Mouse (Mus musculus): ENCODE results near the gene Map2k2. TPM values are rescaled to one million over a fixed set of nuclear protein-coding genes. Genes with fewer than 3 reads are reported as not detected.

Map2k2 gene
- total and polyA plus RNA-seq, 3 experiments = 67.2 to 127 (median 120) TPM

DNA sequence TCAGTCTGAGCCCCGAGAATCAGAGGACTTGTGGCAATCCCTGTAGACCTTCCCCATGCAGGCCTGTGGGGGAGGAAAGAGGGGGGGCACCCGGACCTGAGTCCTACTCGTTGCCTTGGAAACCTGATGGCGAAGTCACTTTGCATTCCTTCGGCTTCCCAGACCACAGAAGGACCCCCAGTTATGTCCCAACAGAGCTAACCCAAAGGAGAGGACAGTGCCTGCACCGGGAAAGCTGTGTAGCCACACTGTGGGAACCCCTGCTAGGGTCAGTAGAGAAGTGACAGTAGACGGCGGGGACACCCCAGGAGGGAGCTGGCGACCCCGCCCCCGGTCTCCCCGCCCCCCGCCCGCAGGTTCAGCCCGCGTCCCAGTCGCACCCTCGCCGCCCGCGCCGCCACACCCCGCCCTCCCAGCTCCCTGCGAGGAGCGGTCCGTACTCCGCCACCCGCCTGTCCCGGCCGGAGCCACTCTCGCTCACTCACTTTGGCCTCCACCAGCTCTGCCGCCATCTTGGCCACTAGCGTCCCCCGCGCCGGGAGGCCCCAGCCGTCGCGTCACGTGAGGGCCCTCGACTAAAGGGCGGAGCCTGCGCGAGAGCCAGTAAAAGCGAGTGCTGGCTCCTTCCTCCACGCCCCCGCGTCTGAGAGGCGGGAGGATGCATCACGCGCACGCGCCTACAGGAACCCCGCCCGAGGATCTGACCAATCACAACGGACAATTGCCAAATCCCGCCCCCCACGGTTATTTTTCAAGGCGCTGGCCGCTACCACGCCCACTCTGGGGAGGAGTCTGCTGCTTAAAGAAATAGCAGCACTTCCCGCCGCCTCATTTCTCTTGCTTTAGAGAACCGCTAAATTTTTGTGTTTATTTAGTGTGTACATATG is 61.7 kb downstream of the Map2k2 start, which contains the start of gene Pias4 (continued):
- TF ChIP-seq MAZ (IDR thresholded peaks at IDR 0.05; ENCODE audit: low read depth, low read length) = peak; percentile 86
- TF ChIP-seq CTCF (conservative IDR thresholded peaks at IDR 0.05 in 1 of 2, IDR thresholded peaks at IDR 0.05 in 1 of 2; ENCODE audit: low read depth in 2 of 2, low read length in 2 of 2) = no peak
- peak; percentile 81 for TF ChIP-seq POLR2A (IDR thresholded peaks at IDR 0.05; ENCODE audit: low read depth, low read length)
- TF ChIP-seq ZMIZ1 (IDR thresholded peaks at IDR 0.05; ENCODE audit: low read depth, low read length) = peak; percentile 67; the same call in 1 of the 2 replicates
- no peak for TF ChIP-seq CHD2 (IDR thresholded peaks at IDR 0.05; ENCODE audit: low read length)
- TF ChIP-seq HCFC1 (IDR thresholded peaks at IDR 0.05; ENCODE audit: low read depth, low read length) = peak; percentile 72

DNA sequence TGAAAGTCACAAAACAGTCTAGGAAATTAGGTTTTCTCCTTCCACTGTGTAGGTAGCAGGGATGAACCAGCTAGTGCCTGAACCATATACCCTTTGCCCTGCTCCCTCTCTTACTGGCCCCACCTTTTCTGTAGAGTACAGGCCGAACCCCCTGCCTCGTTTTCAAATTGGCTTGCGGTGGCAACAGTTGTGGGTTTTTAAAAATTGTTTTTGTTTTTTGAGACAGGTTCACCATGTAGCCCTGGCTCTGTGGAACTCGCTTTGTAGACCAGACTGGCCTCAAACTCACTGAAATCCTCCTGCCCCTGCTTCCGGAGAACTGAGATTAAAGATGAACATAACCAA is 62.3 kb downstream of the Map2k2 start:
- Histone ChIP-seq H3K4me2 (ENCODE audit: insufficient read depth, low read depth, poor library complexity, severe bottlenecking) (peak overlapping the region; percentile 84), H3K79me2 (replicated peaks; ENCODE audit: control insufficient read depth, extremely low read depth, insufficient read depth, poor library complexity, severe bottlenecking) (peaks cover 33% of the 10 kb centered on the region), H3K9ac (ENCODE audit: insufficient read depth, low read depth) (peak overlapping the region; percentile 55), H3K27ac (ENCODE audit: insufficient read depth, low read depth) (peak overlapping the region; percentile 61; the same call in 1 of the 2 replicates), H3K9me3 (replicated peaks; ENCODE audit: low read length) (no peaks in the 10 kb centered on the region), H3K36me3 (replicated peaks in 1 of 2; ENCODE audit: control insufficient read depth in 1 of 2, insufficient read depth in 1 of 2, low read length in 1 of 2) (peaks cover 7 to 28% of the 10 kb centered on the region in 2 experiments), H3K27me3 (replicated peaks) (no peaks in the 10 kb centered on the region), H3K4me3 (replicated peaks in 1 of 3; ENCODE audit: low read depth in 2 of 3, low read length in 2 of 3, poor library complexity in 1 of 3) (peak overlapping the region; percentile 65 to 86 (median 80)), H3K4me1 (ENCODE audit: control insufficient read depth in 1 of 2, insufficient read depth in 2 of 2) (peaks cover 16 to 47% of the 10 kb centered on the region in 2 experiments)
- dilution Hi-C loops (cut with MboI; ENCODE audit: extremely low pct_ligation_motif_present, extremely low pct_unique_long_range_greater_than_20kb, low sequenced_read_pairs) (no loop called here), in situ Hi-C loops (cut with MboI; ENCODE audit: low pct_ligation_motif_present, low pct_unique_long_range_greater_than_20kb, low sequenced_read_pairs) (loop anchor here (10.0 kb wide), 1 partner anchor 243 kb away; no protein-coding TSS in a partner anchor)
- TF ChIP-seq IRF4 (IDR thresholded peaks at IDR 0.05; ENCODE audit: low read depth, low read length) = no peak
- no peak for TF ChIP-seq MAZ (IDR thresholded peaks at IDR 0.05; ENCODE audit: low read depth, low read length)
- no peak for TF ChIP-seq TCF12 (IDR thresholded peaks at IDR 0.05; ENCODE audit: low read depth, low read length)
- no peak for TF ChIP-seq PAX5 (IDR thresholded peaks at IDR 0.05; ENCODE audit: low read length)
- TF ChIP-seq USF1 (IDR thresholded peaks at IDR 0.05; ENCODE audit: low read depth, low read length) = no peak
- TF ChIP-seq CTCF (conservative IDR thresholded peaks at IDR 0.05 in 1 of 2, IDR thresholded peaks at IDR 0.05 in 1 of 2; ENCODE audit: low read depth in 2 of 2, low read length in 2 of 2) = no peak
- DNase-seq (ENCODE audit: extremely low read depth) = no peak

DNA sequence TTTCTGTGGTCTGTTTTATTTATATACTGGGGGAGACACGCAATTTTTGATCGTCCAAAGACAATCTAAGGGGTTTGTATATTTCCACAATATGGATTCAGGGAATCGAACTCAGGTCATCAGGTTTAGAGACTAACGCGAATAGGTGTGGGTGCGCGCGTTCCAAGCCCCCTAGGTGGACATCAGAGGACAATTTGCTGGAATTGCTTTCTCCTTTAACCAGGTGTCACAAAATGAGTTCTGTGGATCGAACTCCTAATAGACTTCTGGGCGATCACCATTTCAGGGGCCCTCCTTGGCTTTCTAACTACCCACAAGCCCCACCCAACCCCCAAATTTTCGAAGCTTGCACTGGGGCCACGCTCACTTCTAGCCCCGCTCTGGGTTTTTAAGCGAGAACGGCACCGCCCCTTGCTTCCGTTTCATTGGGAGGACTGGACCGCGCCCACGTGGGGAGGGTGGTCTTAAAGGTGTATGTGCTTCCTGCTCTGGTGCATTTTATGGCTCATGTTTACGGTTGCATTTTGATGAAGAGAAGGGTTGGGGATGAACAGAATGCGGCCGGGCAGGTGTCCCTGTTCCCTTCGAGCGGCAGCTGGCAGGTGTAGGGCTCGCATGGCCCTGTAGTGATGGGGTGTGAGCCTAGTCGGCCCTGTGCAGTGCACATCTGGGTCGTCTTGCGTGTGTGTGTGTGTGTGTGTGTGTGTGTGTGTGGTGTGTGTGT is 63.0 kb downstream of the Map2k2 start:
- peak overlapping the region; percentile 84 for H3K4me2 ChIP-seq (ENCODE audit: insufficient read depth, low read depth, poor library complexity, severe bottlenecking)
- H3K27ac ChIP-seq (ENCODE audit: insufficient read depth, low read depth) = peak overlapping the region; percentile 88
- H3K9ac ChIP-seq (ENCODE audit: insufficient read depth, low read depth) = peak overlapping the region; percentile 55
- in situ Hi-C loops (cut with MboI; ENCODE audit: low pct_ligation_motif_present, low pct_unique_long_range_greater_than_20kb, low sequenced_read_pairs) (loop anchor here (10.0 kb wide), 1 partner anchor 244 kb away; no protein-coding TSS in a partner anchor), dilution Hi-C loops (cut with MboI; ENCODE audit: extremely low pct_ligation_motif_present, extremely low pct_unique_long_range_greater_than_20kb, low sequenced_read_pairs) (no loop called here)
- H3K4me1 ChIP-seq (ENCODE audit: control insufficient read depth in 1 of 2, insufficient read depth in 2 of 2) = peaks cover 16 to 41% of the 10 kb centered on the region in 2 experiments
- peaks cover 4 to 23% of the 10 kb centered on the region in 2 experiments for H3K36me3 ChIP-seq (replicated peaks in 1 of 2; ENCODE audit: control insufficient read depth in 1 of 2, insufficient read depth in 1 of 2, low read length in 1 of 2)
- DNase-seq (ENCODE audit: extremely low read depth) = peak; percentile 91
- TF ChIP-seq ELF1 (IDR thresholded peaks at IDR 0.05; ENCODE audit: low read depth, low read length) (peak; percentile 66; the same call in 1 of the 2 replicates), MYC (IDR thresholded peaks at IDR 0.05; ENCODE audit: low read depth, low read length) (peak; percentile 88), UBTF (IDR thresholded peaks at IDR 0.05; ENCODE audit: low read depth, low read length) (0 out of 2 replicates have a peak, but pooled peaks have one; percentile 8), MXI1 (IDR thresholded peaks at IDR 0.05; ENCODE audit: low read depth, low read length) (peak; percentile 93), ZMIZ1 (IDR thresholded peaks at IDR 0.05; ENCODE audit: low read depth, low read length) (no peak), POLR2A (IDR thresholded peaks at IDR 0.05; ENCODE audit: low read depth, low read length) (peak; percentile 71), SIN3A (IDR thresholded peaks at IDR 0.05; ENCODE audit: low read length) (peak; percentile 84), E2F4 (IDR thresholded peaks at IDR 0.05; ENCODE audit: insufficient replicate concordance, low read depth, low read length) (no peak), USF1 (IDR thresholded peaks at IDR 0.05; ENCODE audit: low read depth, low read length) (peak; percentile 64), POLR2AphosphoS2 (IDR thresholded peaks at IDR 0.05; ENCODE audit: low read depth, low read length) (no peak), MEF2A (IDR thresholded peaks at IDR 0.05; ENCODE audit: borderline replicate concordance, low read depth, low read length) (peak; percentile 35; the same call in 1 of the 2 replicates), MAZ (IDR thresholded peaks at IDR 0.05; ENCODE audit: low read depth, low read length) (peak; percentile 79; the same call in 1 of the 2 replicates), CHD1 (IDR thresholded peaks at IDR 0.05; ENCODE audit: low read depth, low read length) (no peak), IRF4 (IDR thresholded peaks at IDR 0.05; ENCODE audit: low read depth, low read length) (no peak), TCF12 (IDR thresholded peaks at IDR 0.05; ENCODE audit: low read depth, low read length) (peak; percentile 43; the same call in 1 of the 2 replicates), ETS1 (conservative IDR thresholded peaks at IDR 0.05; ENCODE audit: low read depth, low read length) (peak; percentile 17; the same call in 1 of the 2 replicates), MAX (IDR thresholded peaks at IDR 0.05; ENCODE audit: low read length) (peak; percentile 88), SMC3 (IDR thresholded peaks at IDR 0.05; ENCODE audit: low read depth, low read length) (no peak), BHLHE40 (IDR thresholded peaks at IDR 0.05; ENCODE audit: low read depth, low read length) (peak; percentile 34; the same call in 1 of the 2 replicates)
- no peaks in the 10 kb centered on the region for H3K27me3 ChIP-seq (replicated peaks)
- no peaks in the 10 kb centered on the region for H3K9me3 ChIP-seq (replicated peaks; ENCODE audit: low read length)
- H3K79me2 ChIP-seq (replicated peaks; ENCODE audit: control insufficient read depth, extremely low read depth, insufficient read depth, poor library complexity, severe bottlenecking) = peaks cover 33% of the 10 kb centered on the region
- peak overlapping the region; percentile 65 to 86 (median 80) for H3K4me3 ChIP-seq (replicated peaks in 1 of 3; ENCODE audit: low read depth in 2 of 3, low read length in 2 of 3, poor library complexity in 1 of 3)

All from CH12.LX (cell line).